Mouse (Mus musculus) embryonic facial prominence, embryonic 15.5 days (tissue): ENCODE results near the gene Med13l. TPM values are rescaled to one million over a fixed set of nuclear protein-coding genes. Genes with fewer than 3 reads are reported as not detected.

Experiments
- ATAC-seq: fragments of 200-750 bp; cut with Nextera tagmentation; 2 replicates; pipeline ENCODE4 v1.8.0; 2017; ENCODE audit warnings: low read depth, moderate TSS enrichment; ENCODE audit not compliant: insufficient number of reproducible peaks, low FRiP score, low TSS enrichment
- H3K27ac ChIP-seq: fragments of 300-500 bp; sonication (generic); replicated peaks from 2 replicates; pipeline ENCODE4 v1.5.1; 2015; ENCODE audit warnings: mild to moderate bottlenecking, inconsistent platforms
- H3K27me3 ChIP-seq: fragments of 300-500 bp; sonication (generic); 2 replicates; pipeline ENCODE4 v1.6.1; 2015; ENCODE audit warnings: inconsistent platforms
- H3K36me3 ChIP-seq: fragments of 300-500 bp; sonication (generic); 2 replicates; pipeline ENCODE4 v1.6.1; 2015; ENCODE audit warnings: mild to moderate bottlenecking, inconsistent platforms
- H3K4me1 ChIP-seq: fragments of 300-500 bp; sonication (generic); 2 replicates; pipeline ENCODE4 v1.6.1; 2015; ENCODE audit warnings: inconsistent platforms
- H3K4me2 ChIP-seq: fragments of 300-500 bp; sonication (generic); replicated peaks from 2 replicates; pipeline ENCODE4 v1.6.1; 2015; ENCODE audit warnings: mild to moderate bottlenecking, inconsistent platforms
- H3K4me3 ChIP-seq: fragments of 300-500 bp; sonication (generic); replicated peaks from 2 replicates; pipeline ENCODE4 v1.5.1; 2015; ENCODE audit warnings: mild to moderate bottlenecking, inconsistent platforms
- H3K9ac ChIP-seq: fragments of 300-500 bp; sonication (generic); 2 replicates; pipeline ENCODE4 v1.6.1; 2015; ENCODE audit warnings: inconsistent platforms
- H3K9me3 ChIP-seq: fragments of 300-500 bp; sonication (generic); replicated peaks from 2 replicates; pipeline ENCODE4 v1.6.1; 2016; ENCODE audit warnings: inconsistent platforms
- whole genome bisulfite sequencing: fragments of 180-500 bp; shearing (Covaris S2); methylation state at CpG from one replicate; pipeline ENCODE4 v1.1.7; 2015; 5-methylcytosine and 5-hydroxymethylcytosine counted together
- polyA plus RNA-seq: library from polyadenylated mRNA; unstranded; fragments of >200 nt; fragmentation: Nextera tagmentation; extraction: Ambion mirVana; gene quantifications from 2 replicates; pipeline ENCODE4 v1.2.1, GENCODE M21; 2015

The Med13l gene
- polyA plus RNA-seq, 1 experiment from 2014 or later: 14.8 TPM

DNA sequence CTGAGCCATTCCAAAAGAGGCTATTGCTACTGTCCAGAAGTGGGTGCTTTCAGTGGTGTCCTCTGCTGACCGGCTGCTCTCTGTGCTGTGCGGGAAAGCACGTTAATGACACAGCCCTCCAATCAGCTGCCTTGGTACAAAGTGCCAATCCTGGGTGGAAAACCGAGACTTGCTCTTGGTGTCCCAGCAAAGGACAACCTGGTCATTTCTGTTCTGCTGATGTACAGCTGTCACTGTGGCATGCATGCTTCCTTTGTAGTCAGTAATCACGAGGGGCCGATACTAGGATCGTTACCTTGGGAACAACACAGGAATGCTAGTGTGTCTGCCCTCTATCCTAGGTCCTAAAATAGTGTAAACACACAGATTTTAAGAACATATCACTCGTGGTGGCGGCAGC is 142.2 kb downstream of the Med13l start:
- H3K9ac ChIP-seq: no peak overlapping the region
- no peaks in the 10 kb centered on the region for H3K27me3 ChIP-seq
- no peak overlapping the region for H3K4me2 ChIP-seq
- H3K4me3 ChIP-seq: no peak overlapping the region
- peaks cover 53% of the 10 kb centered on the region for H3K4me1 ChIP-seq
- ATAC-seq: no peak
- no peak overlapping the region for H3K27ac ChIP-seq
- WGBS: 39% methylated on average over 9 of the region's 9 CpGs
- H3K36me3 ChIP-seq: no peaks in the 10 kb centered on the region
- no peaks in the 10 kb centered on the region for H3K9me3 ChIP-seq

DNA sequence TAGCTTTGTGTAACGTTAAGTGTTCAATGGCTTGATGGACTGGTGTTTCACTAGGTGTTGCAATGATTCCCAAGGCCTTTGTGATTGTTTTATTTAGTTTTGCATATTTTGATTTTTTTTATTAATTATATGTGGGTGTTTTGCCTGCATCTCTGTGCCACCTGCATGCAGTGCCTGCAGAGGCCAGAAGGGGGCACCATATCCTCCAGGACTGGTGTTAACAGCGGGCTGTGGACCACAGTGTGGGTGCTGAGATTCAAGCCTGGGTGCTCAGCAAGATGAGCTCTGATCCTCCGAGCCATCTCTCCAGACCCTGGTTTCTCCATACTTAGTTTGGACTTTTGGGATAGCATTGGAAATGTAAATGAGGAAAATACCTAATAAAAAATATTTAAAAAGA is 143.7 kb downstream of the Med13l start:
- H3K4me2 ChIP-seq: no peak overlapping the region
- no peak overlapping the region for H3K27ac ChIP-seq
- no peak for ATAC-seq
- H3K9me3 ChIP-seq: no peaks in the 10 kb centered on the region
- H3K27me3 ChIP-seq: no peaks in the 10 kb centered on the region
- peaks cover 64% of the 10 kb centered on the region for H3K4me1 ChIP-seq
- WGBS: 82% methylated on average over 3 of the region's 3 CpGs
- no peak overlapping the region for H3K4me3 ChIP-seq
- no peaks in the 10 kb centered on the region for H3K36me3 ChIP-seq
- H3K9ac ChIP-seq: no peak overlapping the region

- WGBS: 73% methylated on average over 9 of the region's 9 CpGs
- H3K9ac ChIP-seq: no peak overlapping the region
- H3K4me3 ChIP-seq: no peak overlapping the region
- no peaks in the 10 kb centered on the region for H3K9me3 ChIP-seq
- no peaks in the 10 kb centered on the region for H3K27me3 ChIP-seq
- H3K4me2 ChIP-seq: no peak overlapping the region
- peaks cover 71% of the 10 kb centered on the region for H3K4me1 ChIP-seq
- 0 out of 2 replicates have a peak, but pooled peaks have one; percentile 30 for ATAC-seq
- no peaks in the 10 kb centered on the region for H3K36me3 ChIP-seq
- H3K27ac ChIP-seq: no peak overlapping the region
These were observed 144.5 kb downstream of the Med13l start for GRCm38 (mm10) chr5:118704960-118705359.

DNA sequence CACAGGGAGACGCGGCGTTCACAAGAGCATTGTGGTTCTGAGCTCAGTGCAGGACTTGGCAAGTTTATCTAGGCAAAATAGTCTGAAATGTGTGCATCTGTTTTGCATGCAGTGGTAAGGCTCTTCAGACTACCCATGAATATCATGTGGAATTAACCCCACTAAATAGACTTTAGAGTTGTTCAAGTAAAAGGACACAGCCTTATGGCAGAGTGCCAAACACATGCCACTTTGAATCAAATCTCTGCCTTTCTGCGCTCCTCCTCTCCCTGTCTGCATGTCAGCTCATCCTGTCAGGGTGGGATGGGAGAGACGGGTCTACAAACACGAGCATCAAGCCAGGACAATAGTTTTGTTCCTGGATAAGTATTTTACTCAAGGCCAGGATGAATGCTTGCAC is 145.5 kb downstream of the Med13l start:
- H3K27ac ChIP-seq: peak overlapping the region; percentile 52
- no peak overlapping the region for H3K9ac ChIP-seq
- ATAC-seq: peak; percentile 12; the same call in 1 of the 2 replicates
- no peaks in the 10 kb centered on the region for H3K36me3 ChIP-seq
- no peak overlapping the region for H3K4me2 ChIP-seq
- H3K4me1 ChIP-seq: peaks cover 72% of the 10 kb centered on the region
- H3K9me3 ChIP-seq: no peaks in the 10 kb centered on the region
- no peak overlapping the region for H3K4me3 ChIP-seq
- whole genome bisulfite sequencing: 15% methylated on average over 6 of the region's 6 CpGs
- no peaks in the 10 kb centered on the region for H3K27me3 ChIP-seq

DNA sequence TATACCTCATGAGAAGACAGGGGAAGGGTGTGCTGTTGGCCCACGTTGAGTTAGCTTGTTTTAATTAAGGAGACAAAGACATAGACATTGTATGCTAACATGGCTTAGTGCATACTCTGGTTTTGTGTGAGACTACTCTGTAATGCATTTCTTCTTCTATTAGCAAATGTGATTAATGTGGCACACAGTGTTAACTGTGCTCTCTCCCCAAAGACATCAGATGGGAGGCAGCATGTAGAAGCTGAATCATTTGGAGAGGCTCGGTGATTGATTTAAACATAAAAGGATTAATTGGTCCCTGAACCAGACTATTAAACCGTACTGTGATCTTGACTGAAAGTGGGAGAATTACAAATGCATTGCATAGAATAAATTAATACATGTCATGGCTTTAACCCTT is 145.9 kb downstream of the Med13l start:
- WGBS: 25% methylated on average over 3 of the region's 3 CpGs
- Histone ChIP-seq H3K9me3 (no peaks in the 10 kb centered on the region), H3K4me1 (peaks cover 68% of the 10 kb centered on the region), H3K27ac (peak overlapping the region; percentile 52), H3K9ac (no peak overlapping the region), H3K4me3 (no peak overlapping the region), H3K36me3 (no peaks in the 10 kb centered on the region), H3K27me3 (no peaks in the 10 kb centered on the region), H3K4me2 (no peak overlapping the region)
- no peak for ATAC-seq

GRCm38 (mm10) chr5:118707501-118707900 is 147.0 kb downstream of the Med13l start:
- no peaks in the 10 kb centered on the region for H3K27me3 ChIP-seq
- H3K36me3 ChIP-seq: no peaks in the 10 kb centered on the region
- no peak overlapping the region for H3K27ac ChIP-seq
- no peak overlapping the region for H3K4me3 ChIP-seq
- no peaks in the 10 kb centered on the region for H3K9me3 ChIP-seq
- H3K4me2 ChIP-seq: no peak overlapping the region
- H3K9ac ChIP-seq: no peak overlapping the region
- 59% methylated on average over 5 of the region's 5 CpGs for WGBS
- no peak for ATAC-seq
- H3K4me1 ChIP-seq: peaks cover 64% of the 10 kb centered on the region

GRCm38 (mm10) chr5:118708215-118708949 is 147.9 kb downstream of the Med13l start:
- H3K27me3 ChIP-seq: no peaks in the 10 kb centered on the region
- WGBS: 58% methylated on average over 16 of the region's 16 CpGs
- H3K9ac ChIP-seq: no peak overlapping the region
- H3K36me3 ChIP-seq: no peaks in the 10 kb centered on the region
- no peaks in the 10 kb centered on the region for H3K9me3 ChIP-seq
- H3K4me2 ChIP-seq: no peak overlapping the region
- H3K4me3 ChIP-seq: no peak overlapping the region
- no peak for ATAC-seq
- no peak overlapping the region for H3K27ac ChIP-seq
- peaks cover 71% of the 10 kb centered on the region for H3K4me1 ChIP-seq

DNA sequence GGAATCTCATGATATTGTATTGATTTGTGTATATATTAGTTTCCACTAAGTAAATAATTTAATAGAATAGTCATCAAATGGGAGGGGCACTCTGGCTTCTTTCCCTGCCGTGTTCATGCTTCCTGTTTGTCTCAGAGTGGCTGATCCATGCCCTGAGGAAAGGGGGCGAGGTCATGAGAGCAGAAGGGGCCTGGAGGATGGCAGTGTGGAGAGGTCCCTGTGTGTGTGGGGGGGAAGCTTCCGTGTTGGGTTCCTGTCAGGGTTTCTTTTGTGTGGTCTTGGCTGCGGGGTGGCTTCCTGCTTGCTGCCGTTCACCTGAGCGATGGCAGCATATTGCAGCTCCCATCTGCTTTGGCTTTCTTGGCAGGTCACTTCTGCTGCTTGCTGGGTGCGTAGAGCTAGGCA is 149.4 kb downstream of the Med13l start:
- Histone ChIP-seq H3K27me3 (no peaks in the 10 kb centered on the region), H3K4me2 (no peak overlapping the region), H3K27ac (no peak overlapping the region), H3K9ac (no peak overlapping the region), H3K4me3 (no peak overlapping the region), H3K4me1 (peaks cover 67% of the 10 kb centered on the region), H3K9me3 (no peaks in the 10 kb centered on the region), H3K36me3 (no peaks in the 10 kb centered on the region)
- WGBS: 49% methylated on average over 7 of the region's 7 CpGs
- ATAC-seq: no peak

- H3K4me3 ChIP-seq: no peak overlapping the region
- no peak overlapping the region for H3K4me2 ChIP-seq
- ATAC-seq: no peak
- 89% methylated on average over 7 of the region's 7 CpGs for WGBS
- peaks cover 37% of the 10 kb centered on the region for H3K4me1 ChIP-seq
- no peaks in the 10 kb centered on the region for H3K9me3 ChIP-seq
- no peaks in the 10 kb centered on the region for H3K27me3 ChIP-seq
- no peak overlapping the region for H3K27ac ChIP-seq
- H3K9ac ChIP-seq: no peak overlapping the region
- H3K36me3 ChIP-seq: no peaks in the 10 kb centered on the region
These were observed 155.0 kb downstream of the Med13l start for GRCm38 (mm10) chr5:118715518-118715917.

DNA sequence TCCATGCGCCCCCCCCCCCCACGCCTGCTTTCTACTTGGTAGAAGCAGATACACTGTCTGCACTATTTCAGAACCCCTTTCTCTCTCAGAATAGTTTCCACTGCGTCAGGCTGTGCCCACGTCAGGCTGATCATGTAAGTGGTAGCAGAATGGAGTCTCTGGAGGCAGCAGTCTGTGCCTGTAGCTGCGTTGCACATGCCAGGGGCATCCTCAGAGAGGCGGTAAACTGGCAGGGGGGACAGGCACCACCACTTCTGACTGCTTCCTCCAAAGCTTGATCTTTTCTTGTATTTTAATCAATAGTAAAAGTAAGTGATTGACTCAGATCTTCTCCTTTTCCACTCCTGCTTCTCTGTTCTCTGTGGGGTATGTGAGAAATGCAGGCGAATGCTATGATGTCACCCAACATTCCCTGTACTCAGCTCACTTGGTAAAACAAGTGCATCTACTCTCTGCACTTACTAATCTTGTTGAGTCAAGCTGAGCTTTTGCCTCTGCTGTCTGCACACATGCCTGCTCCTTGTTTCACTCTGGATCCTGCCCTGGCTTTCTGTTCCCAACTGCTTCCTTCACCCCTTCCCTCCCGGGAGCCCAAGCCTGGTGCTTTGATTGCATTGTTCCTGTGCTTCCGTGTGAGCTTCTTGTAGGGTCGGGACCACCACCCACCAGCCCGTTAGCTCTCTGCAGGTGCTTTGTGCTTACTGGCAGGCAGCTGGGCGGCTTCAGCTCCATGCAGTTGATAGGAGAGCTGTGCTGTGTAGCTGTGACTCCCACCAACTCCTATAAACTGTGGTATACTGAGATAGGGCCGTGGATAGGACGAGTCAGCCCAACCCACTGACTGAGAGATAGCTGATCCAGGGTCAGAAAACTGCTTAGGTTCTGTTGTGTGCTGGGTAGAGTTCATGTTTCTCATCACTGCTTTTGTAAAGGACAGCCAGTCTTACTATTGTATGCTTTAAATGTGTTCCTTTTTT is 156.1 kb downstream of the Med13l start:
- 57% methylated on average over 14 of the region's 14 CpGs for WGBS

DNA sequence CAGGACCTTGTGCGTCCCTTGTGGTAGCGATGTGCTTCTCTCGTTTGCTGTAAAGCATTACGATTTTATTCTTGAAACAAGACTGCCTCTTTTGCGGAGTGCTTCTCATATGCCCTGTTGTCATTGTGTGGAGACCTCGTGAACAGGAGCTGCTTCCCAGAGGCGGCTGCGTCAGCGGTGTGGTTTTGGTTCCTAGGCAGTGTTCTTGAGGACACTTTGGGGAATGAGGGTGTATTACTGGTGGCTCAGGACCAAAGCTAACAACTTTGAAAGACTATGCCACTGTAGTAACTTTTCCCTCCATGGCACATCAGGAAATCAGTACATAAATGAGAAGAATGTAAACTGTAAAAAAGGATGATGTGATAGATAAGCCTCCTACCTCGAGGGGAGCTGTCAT is 157.0 kb downstream of the Med13l start:
- Histone ChIP-seq H3K4me2 (no peak overlapping the region), H3K36me3 (peaks cover 8% of the 10 kb centered on the region; the same call in 1 of the 2 replicates), H3K4me1 (peaks cover 30% of the 10 kb centered on the region; the same call in 1 of the 2 replicates), H3K27me3 (no peaks in the 10 kb centered on the region), H3K9me3 (no peaks in the 10 kb centered on the region), H3K27ac (no peak overlapping the region), H3K9ac (no peak overlapping the region), H3K4me3 (no peak overlapping the region)
- ATAC-seq: no peak; the same call in 1 of the 2 replicates
- 68% methylated on average over 10 of the region's 10 CpGs for WGBS

More for the DNA sequence above, 156.1 kb downstream of the Med13l start:
- no peak for ATAC-seq
- Histone ChIP-seq H3K9ac (no peak overlapping the region), H3K36me3 (peaks cover under 1% of the 10 kb centered on the region; the same call in 1 of the 2 replicates), H3K4me3 (no peak overlapping the region), H3K27ac (no peak overlapping the region), H3K4me1 (peaks cover 33% of the 10 kb centered on the region; the same call in 1 of the 2 replicates), H3K4me2 (no peak overlapping the region), H3K27me3 (no peaks in the 10 kb centered on the region), H3K9me3 (no peaks in the 10 kb centered on the region)
